Comparison of ENCODE assay signal across 26 mouse cellular contexts in the genomic region with DNA sequence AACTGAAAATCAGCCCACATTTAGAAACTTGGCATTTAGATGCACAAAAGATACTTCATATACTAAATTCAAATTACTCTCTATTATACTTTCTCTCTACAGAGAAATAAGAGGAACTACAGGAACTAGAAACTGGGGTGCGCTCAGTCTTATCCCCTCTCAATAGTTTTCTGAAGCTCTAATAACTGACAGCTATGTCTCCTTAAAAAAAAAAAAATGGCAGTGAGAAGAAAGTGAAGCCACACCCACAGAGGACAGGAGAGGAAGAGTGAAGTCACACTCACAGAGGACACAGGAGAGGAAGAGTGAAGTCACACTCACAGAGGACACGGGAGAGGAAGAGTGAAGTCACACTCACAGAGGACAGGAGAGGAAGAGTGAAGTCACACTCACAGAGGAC. TPM values are rescaled to one million over a fixed set of nuclear protein-coding genes. Genes with fewer than 3 reads are reported as not detected.
A peak's percentile ranks its signal among the peaks of the same experiment; 100 is the strongest.
DNase-seq lines count a peak whose midpoint lies in the region; ATAC-seq and TF ChIP-seq lines count a peak whose summit lies in the region.
"Had no signal": no experiment of that assay in that cellular context is flagged by ENCODE, and none has a peak within 500 bp of the region (broad histone marks: within the 10 kb centered on the region; RNA-seq: fewer than 3 reads in every experiment).

No protein-coding gene starts in this region.

- no peak overlapping the region for H3K27ac ChIP-seq in MEL (ENCODE audit: control insufficient read depth, low read depth, low read length)
- no peak overlapping the region for H3K27ac ChIP-seq in midbrain, embryonic 11.5 days (ENCODE audit: low read depth, low read length)
- H3K27ac ChIP-seq: embryonic facial prominence, embryonic 13.5 days; embryonic facial prominence, embryonic 15.5 days; forebrain, embryonic 10.5 days; forebrain, embryonic 12.5 days had no signal

- no peak overlapping the region for H3K4me3 ChIP-seq in MEL (ENCODE audit: control insufficient read depth in 1 of 2, insufficient read depth in 1 of 2, low read depth in 2 of 2, low read length in 2 of 2)
- H3K4me3 ChIP-seq in midbrain, embryonic 11.5 days (ENCODE audit: low read depth, low read length) = no peak overlapping the region
- H3K4me3 ChIP-seq: embryonic facial prominence, embryonic 13.5 days; embryonic facial prominence, embryonic 15.5 days; erythroblast, embryonic 14.5 days; forebrain, embryonic 10.5 days; forebrain, embryonic 12.5 days had no signal

- no peaks in the 10 kb centered on the region; the same call in 1 of the 2 replicates for H3K79me2 ChIP-seq in MEL (ENCODE audit: control insufficient read depth, insufficient read depth, low read length, poor library complexity)

- H3K9me3 ChIP-seq in MEL (replicated peaks; ENCODE audit: insufficient read depth, low read length) = no peaks in the 10 kb centered on the region
- H3K9me3 ChIP-seq in midbrain, embryonic 11.5 days (ENCODE audit: control insufficient read depth, low read length) = no peaks in the 10 kb centered on the region
- H3K9me3 ChIP-seq: forebrain, embryonic 10.5 days; forebrain, embryonic 12.5 days; G1E had no signal

- no peak for TF ChIP-seq RAD21 in MEL (IDR thresholded peaks at IDR 0.05; ENCODE audit: low read depth, low read length)

- no peak overlapping the region for H3K4me2 ChIP-seq in midbrain, embryonic 11.5 days
- H3K4me2 ChIP-seq: embryonic facial prominence, embryonic 13.5 days; embryonic facial prominence, embryonic 15.5 days; forebrain, embryonic 12.5 days had no signal

- no peaks in the 10 kb centered on the region; a peak in 1 of 4 replicates for H3K4me1 ChIP-seq in MEL (ENCODE audit: control insufficient read depth in 1 of 2, insufficient read depth in 2 of 2, low read length in 2 of 2)
- no peaks in the 10 kb centered on the region for H3K4me1 ChIP-seq in midbrain, embryonic 11.5 days (ENCODE audit: control insufficient read depth, insufficient read depth, low read length)
- H3K4me1 ChIP-seq: embryonic facial prominence, embryonic 13.5 days; embryonic facial prominence, embryonic 15.5 days; forebrain, embryonic 10.5 days; forebrain, embryonic 12.5 days had no signal

- TF ChIP-seq EP300 in MEL (IDR thresholded peaks at IDR 0.05; ENCODE audit: low read depth in 1 of 2, low read length in 2 of 2) = no peak

- peaks cover 0 to 7% of the 10 kb centered on the region in 2 experiments; a peak in 3 of 4 replicates for H3K36me3 ChIP-seq in MEL (ENCODE audit: control insufficient read depth in 1 of 2, insufficient read depth in 2 of 2, low read length in 2 of 2)
- H3K36me3 ChIP-seq in splenic B cell, adult 2 months (ENCODE audit: control insufficient read depth, insufficient read depth, low read length, poor library complexity, severe bottlenecking) = no peaks in the 10 kb centered on the region
- no peaks in the 10 kb centered on the region for H3K36me3 ChIP-seq in midbrain, embryonic 11.5 days (ENCODE audit: control insufficient read depth, insufficient read depth, low read length)

- H3K27me3 ChIP-seq in MEL (ENCODE audit: control insufficient read depth in 1 of 2, insufficient read depth in 2 of 2, low read length in 2 of 2) = no peaks in the 10 kb centered on the region
- no peaks in the 10 kb centered on the region for H3K27me3 ChIP-seq in splenic B cell, adult 2 months (ENCODE audit: control insufficient read depth, insufficient read depth, low read length, poor library complexity, severe bottlenecking)
- no peaks in the 10 kb centered on the region for H3K27me3 ChIP-seq in midbrain, embryonic 11.5 days (ENCODE audit: control insufficient read depth, insufficient read depth, low read length)
- H3K27me3 ChIP-seq: embryonic facial prominence, embryonic 13.5 days; embryonic facial prominence, embryonic 15.5 days; forebrain, embryonic 12.5 days had no signal

- DNase-seq in frontal cortex, postnatal 10 days (ENCODE audit: low spot score in 2 of 2) = no peak
- peak; percentile 32 for DNase-seq in MEL (ENCODE audit: low read depth, low spot score)
- peak; percentile 28 for DNase-seq in splenic B cell, adult 2 months (ENCODE audit: low read depth, low spot score)
- DNase-seq in embryo, embryonic 10.5 days (ENCODE audit: low spot score) = no peak
- no peak for DNase-seq in midbrain, embryonic 11.5 days (ENCODE audit: low spot score, missing footprints)
- DNase-seq: adrenal gland, adult 2 months; adrenal gland, postnatal 10 days; adrenal gland, postnatal 25 days; cerebellum, adult 11 months; cerebellum, adult 18-20 months; cerebellum, adult 8-10 months; cerebellum, adult 9-11 months; cerebellum, postnatal 14 days; cerebellum, postnatal 36 days; embryo, embryonic 11 days had no signal

- ATAC-seq in frontal cortex, adult (ENCODE audit: low TSS enrichment) = peak; percentile 20; the same call in 1 of the 2 replicates
- ATAC-seq in midbrain, embryonic 11.5 days (ENCODE audit: low FRiP score) = no peak
- ATAC-seq: forebrain, embryonic 14.5 days; forebrain, embryonic 16.5 days had no signal

- H3K9ac ChIP-seq in MEL (ENCODE audit: control insufficient read depth, low read depth, low read length, poor library complexity, severe bottlenecking) = no peak overlapping the region
- no peak overlapping the region for H3K9ac ChIP-seq in midbrain, embryonic 11.5 days (ENCODE audit: low read length)
- H3K9ac ChIP-seq: embryonic facial prominence, embryonic 13.5 days; embryonic facial prominence, embryonic 15.5 days; forebrain, embryonic 12.5 days had no signal

- TF ChIP-seq CTCF in MEL (IDR thresholded peaks at IDR 0.05 in 2 of 3, conservative IDR thresholded peaks at IDR 0.05 in 1 of 3; ENCODE audit: control insufficient read depth in 1 of 3, insufficient read depth in 1 of 3, low read depth in 2 of 3, low read length in 3 of 3, poor library complexity in 1 of 3, severe bottlenecking in 1 of 3) = no peak

- WGBS in midbrain, embryonic 11.5 days = 86% methylated on average over 2 of the region's 2 CpGs

- TF ChIP-seq POLR2A in MEL (IDR thresholded peaks at IDR 0.05; ENCODE audit: control insufficient read depth in 1 of 2, insufficient read depth in 1 of 2, low read depth in 1 of 2, low read length in 2 of 2, poor library complexity in 1 of 2) = no peak

TF ChIP-seq in MEL, 35 proteins besides CTCF, POLR2A, EP300 and RAD21:
- TF ChIP-seq ZNF384 (IDR thresholded peaks at IDR 0.05; ENCODE audit: low read depth, low read length) (peak; percentile 92), ELF1 (IDR thresholded peaks at IDR 0.05; ENCODE audit: low read depth, low read length) (no peak), ZC3H11A (IDR thresholded peaks at IDR 0.05; ENCODE audit: low read depth, low read length) (no peak), UBTF (IDR thresholded peaks at IDR 0.05; ENCODE audit: borderline replicate concordance, insufficient read depth, low read depth, low read length) (no peak)

RNA-seq across cellular contexts. Expression of gene Snx14, which starts 14.4 kb away (rescaled TPM):
- 11.1 and 12.7 TPM in 2 replicates for total RNA-seq in MEL (2012; rRNA removed)
- 10 to 100 TPM; 16.9 to 83.1 TPM for polyA plus RNA-seq in MEL (2012; ENCODE audit: insufficient read depth in 1 of 2, insufficient read length in 2 of 2, low read depth in 1 of 2, low replicate concordance in 2 of 2, missing spikeins in 1 of 2)
- 22.8 and 23.9 TPM in 2 replicates for polyA plus RNA-seq in midbrain, embryonic 11.5 days (2014; fragmentation: Nextera tagmentation; extraction: Ambion mirVana)

RNA-seq across cellular contexts. Expression of gene Gm20537, which starts 32.1 kb away (rescaled TPM):
- 0.46 TPM in 1 of 2 replicates, not detected in the other for total RNA-seq in MEL (2012; rRNA removed)
- 10 to 100 TPM in 1 of 2 experiments, not detected in 1; 18.2 TPM for polyA plus RNA-seq in MEL (2012; ENCODE audit: insufficient read depth in 1 of 2, insufficient read length in 2 of 2, low read depth in 1 of 2, low replicate concordance in 2 of 2, missing spikeins in 1 of 2)
- 0.40 and 0.52 TPM in 2 replicates for polyA plus RNA-seq in midbrain, embryonic 11.5 days (2014; fragmentation: Nextera tagmentation; extraction: Ambion mirVana)
- polyA plus RNA-seq: adrenal gland, adult 2 months; C2C12; embryonic facial prominence, embryonic 11.5 days; erythroblast, embryonic 14.5 days had no signal

RNA-seq across cellular contexts. Expression of gene Syncrip, which starts 58.0 kb away (rescaled TPM):
- total RNA-seq in MEL (2012; rRNA removed) = 153 and 156 TPM in 2 replicates
- 100 to 1,000 TPM; 125 to 162 TPM for polyA plus RNA-seq in MEL (2012; ENCODE audit: insufficient read depth in 1 of 2, insufficient read length in 2 of 2, low read depth in 1 of 2, low replicate concordance in 2 of 2, missing spikeins in 1 of 2)
- polyA plus RNA-seq in midbrain, embryonic 11.5 days (2014; fragmentation: Nextera tagmentation; extraction: Ambion mirVana) = 132 and 142 TPM in 2 replicates

Comparison
In these comparisons a context has a peak if more than half of its experiments do, and no peak if none do; other contexts are left out.
1. DNase-seq: peak in MEL (single experiment) and splenic B cell, adult 2 months (single experiment); none in frontal cortex, postnatal 10 days (0 of 2), embryo, embryonic 10.5 days (single experiment) and midbrain, embryonic 11.5 days (single experiment).